Mouse (Mus musculus) Patski (cell line): ENCODE measurements at regions not wholly inside any gene's neighbourhood (a gene's known extent, or its start where the extent isn't known, plus 50 kb on each side); places are given as distances from the start of the nearest gene placed in this dataset.

ENCODE experiments used
- ATAC-seq: fragments of 100-300 bp; one replicate; pipeline ENCODE4 v1.8.0; 2021
- CTCF ChIA-PET: fragments of 350-600 bp; sonication (Branson Sonifier 250); formaldehyde crosslinking; loops from one replicate; lab custom pipeline; 2022; ENCODE audit warnings: inconsistent platforms; lab: Charles Lee
- POLR2A ChIA-PET: fragments of 350-600 bp; sonication (Branson Sonifier 250); formaldehyde crosslinking; loops from one replicate; lab custom pipeline; 2022; ENCODE audit warnings: antibody characterized with exemption, inconsistent platforms; lab: Charles Lee
- DNase-seq: peaks from one replicate; pipeline ENCODE4 v3.0.0-alpha.2; 2011; ENCODE audit warnings: low read depth, low spot score
- H3K27me3 ChIP-seq: fragments of 371-371 bp; one replicate; pipeline ENCODE4 v1.5.1; 2021
- CTCF ChIP-seq: fragments of 100-300 bp; IDR thresholded peaks from one replicate; pipeline ENCODE4 v1.5.1; 2021
- in situ Hi-C: fragments of 300-500 bp; cut with MboI; formaldehyde crosslinking; loops from 3 replicates; pipeline ENCODE4 v1.11.1; 2018; ENCODE audit warnings: low pct_unique_long_range_greater_than_20kb, mixed read lengths

GRCm38 (mm10) chr19:21337201-21337600 lies 65.1 kb downstream of the Zfand5 start:
- DNase-seq: no peak
- peaks cover 22% of the 10 kb centered on the region for H3K27me3 ChIP-seq
- CTCF ChIA-PET: no interaction called here
- TF ChIP-seq CTCF: no peak
- POLR2A ChIA-PET: interaction anchor here (0.6 kb wide), 1 partner anchor 570 kb away, joined by 4 read pairs; no protein-coding TSS in a partner anchor
- in situ Hi-C loops: no loop called here
- no peak for ATAC-seq

GRCm38 (mm10) chr19:21340563-21340962 lies 68.5 kb downstream of the Zfand5 start:
- ATAC-seq: peak; percentile 90
- ChIA-PET CTCF (no interaction called here), POLR2A (interaction anchor here (0.6 kb wide), 1 partner anchor 411 kb away, joined by 3 read pairs; no protein-coding TSS in a partner anchor)

More at GRCm38 (mm10) chr19:21340563-21340962, 68.5 kb downstream of the Zfand5 start:
- in situ Hi-C loops: no loop called here
- H3K27me3 ChIP-seq: peaks cover 22% of the 10 kb centered on the region
- no peak for TF ChIP-seq CTCF
- no peak for DNase-seq
